Mouse (Mus musculus) cortical plate, adult 2 months (tissue): ENCODE results near the gene Mettl22. TPM values are rescaled to one million over a fixed set of nuclear protein-coding genes. Genes with fewer than 3 reads are reported as not detected.
A peak's percentile ranks its signal among the peaks of the same experiment; 100 is the strongest.

ENCODE experiments used
- H3K27ac ChIP-seq: fragments of 200-500 bp; 2 replicates; pipeline ENCODE4 v1.5.1; 2012; ENCODE audit warnings: low read length, control low read depth, inconsistent platforms; ENCODE audit not compliant: insufficient read depth
- H3K4me1 ChIP-seq: fragments of 200-500 bp; 2 replicates; pipeline ENCODE4 v1.6.1; 2011; ENCODE audit warnings: low read length; ENCODE audit not compliant: control insufficient read depth, insufficient read depth
- H3K4me3 ChIP-seq: fragments of 200-500 bp; 2 replicates; pipeline ENCODE4 v1.5.1; 2011; ENCODE audit warnings: mild to moderate bottlenecking, low read length, control low read depth; ENCODE audit not compliant: insufficient read depth
- CTCF ChIP-seq: fragments of 200-500 bp; IDR thresholded peaks from 2 replicates; pipeline ENCODE4 v1.5.1; 2011; ENCODE audit warnings: mild to moderate bottlenecking, control low read depth, low read length; ENCODE audit not compliant: insufficient read depth; ENCODE audit errors: extremely low read depth
- POLR2A ChIP-seq: fragments of 200-500 bp; IDR thresholded peaks from 2 replicates; pipeline ENCODE4 v1.6.1; 2011; ENCODE audit warnings: mild to moderate bottlenecking, low read length, control low read depth; ENCODE audit not compliant: insufficient read depth; ENCODE audit errors: extremely low read depth
- polyA plus RNA-seq: library from polyadenylated mRNA; depleted of rRNA; stranded (reverse); fragments of >200 nt; gene quantifications from 2 replicates; pipeline ENCODE4 v1.2.3, GENCODE M21; 2012

Mettl22 gene
- polyA plus RNA-seq, 1 experiment, result 69.3 TPM

DNA sequence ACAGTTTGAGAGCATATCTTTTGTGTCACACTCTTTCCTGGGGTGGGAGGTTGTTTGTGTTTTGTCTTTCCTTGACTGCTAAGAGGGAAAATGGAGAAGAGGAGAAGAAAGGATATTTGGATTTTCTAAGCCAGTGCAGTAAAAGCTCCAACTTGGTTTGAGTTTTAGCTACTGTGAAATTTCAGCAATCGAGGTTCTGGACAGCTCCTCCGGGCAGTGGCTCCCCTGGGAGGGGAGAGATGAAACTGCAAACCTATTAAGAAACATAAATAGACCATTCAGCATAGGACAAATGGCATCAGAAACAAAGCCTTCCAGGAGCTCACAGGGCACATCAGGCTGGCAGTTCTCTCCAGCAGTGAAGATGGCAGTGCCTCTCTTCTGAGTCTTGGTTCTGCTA lies 33.7 kb downstream of the Mettl22 start:
- H3K4me1 ChIP-seq, result no peaks in the 10 kb centered on the region
- TF ChIP-seq CTCF (no peak), POLR2A (no peak)
- H3K27ac ChIP-seq, result no peak overlapping the region
- H3K4me3 ChIP-seq, result no peak overlapping the region

DNA sequence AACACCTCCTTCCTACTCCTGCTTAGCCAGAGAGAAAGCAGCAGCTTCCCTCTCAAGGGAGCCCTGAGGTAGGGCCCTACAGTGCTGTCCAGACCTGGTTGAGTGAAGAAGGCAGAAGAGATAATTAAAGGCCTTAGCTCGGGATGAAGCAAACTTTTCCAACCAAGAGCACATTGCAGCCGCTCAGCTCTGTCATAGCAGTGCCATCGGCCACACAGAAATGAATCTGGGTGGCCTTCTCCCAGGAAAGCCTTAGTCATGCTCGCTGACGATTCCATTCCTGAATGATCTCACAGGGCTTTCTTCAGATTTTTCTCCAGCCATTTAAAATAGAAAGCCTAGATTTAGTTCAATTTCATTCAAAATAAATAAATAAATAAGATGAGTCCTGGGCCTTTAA lies 39.3 kb downstream of the Mettl22 start:
- H3K27ac ChIP-seq, result no peak overlapping the region
- TF ChIP-seq POLR2A (no peak), CTCF (no peak)
- 0 out of 2 replicates have a peak, but pooled peaks cover 2% of the 10 kb centered on the region for H3K4me1 ChIP-seq
- no peak overlapping the region for H3K4me3 ChIP-seq

- Histone ChIP-seq H3K4me3 (peak overlapping the region; percentile 52), H3K27ac (no peak overlapping the region), H3K4me1 (peaks cover 3% of the 10 kb centered on the region; the same call in 1 of the 2 replicates)
- TF ChIP-seq CTCF (no peak), POLR2A (no peak)
These were observed 42.2 kb downstream of the Mettl22 start for GRCm38 (mm10) chr16:8512830-8513229.

GRCm38 (mm10) chr16:8513236-8513906 lies 42.8 kb downstream of the Mettl22 start, which contains the start of gene Abat:
Gene Abat, plus strand, starts transcription at chr16:8513429.
- no peak for TF ChIP-seq CTCF
- peak; percentile 91 for TF ChIP-seq POLR2A
- Histone ChIP-seq H3K27ac (no peak within 1 kb of the TSS), H3K4me1 (peaks cover 3% of the 10 kb centered on the region; the same call in 1 of the 2 replicates), H3K4me3 (peak within 1 kb of the TSS; percentile 52)

DNA sequence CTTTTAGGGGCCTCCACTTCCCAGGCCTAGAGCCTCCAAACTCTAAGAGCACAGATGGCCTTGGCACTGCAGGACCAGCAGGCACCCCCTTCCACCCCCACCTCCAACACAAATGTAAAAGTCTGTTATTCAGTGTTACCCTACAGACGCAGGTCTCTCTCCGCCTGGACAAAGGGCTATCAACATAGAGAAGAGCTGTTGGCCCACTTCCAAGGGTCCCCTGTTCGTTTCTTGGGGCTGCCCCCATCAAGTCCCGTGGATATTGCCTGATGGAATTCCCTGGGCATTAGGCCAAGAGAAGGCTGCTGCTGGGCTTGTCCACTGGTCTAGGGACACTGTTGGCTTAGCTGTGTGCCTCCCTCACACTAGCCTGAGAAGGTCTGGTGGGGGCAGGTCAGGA lies 43.6 kb downstream of the Mettl22 start:
- Histone ChIP-seq H3K4me3 (peak overlapping the region; percentile 52), H3K27ac (no peak overlapping the region), H3K4me1 (peaks cover 3% of the 10 kb centered on the region; the same call in 1 of the 2 replicates)
- TF ChIP-seq CTCF (no peak), POLR2A (no peak)

GRCm38 (mm10) chr16:8520525-8520924 lies 49.9 kb downstream of the Mettl22 start:
- Histone ChIP-seq H3K4me3 (no peak overlapping the region), H3K27ac (no peak overlapping the region), H3K4me1 (peaks cover 3% of the 10 kb centered on the region; the same call in 1 of the 2 replicates)
- TF ChIP-seq POLR2A (no peak), CTCF (no peak)

GRCm38 (mm10) chr16:8521322-8521721 lies 50.7 kb downstream of the Mettl22 start:
- Histone ChIP-seq H3K27ac (no peak overlapping the region), H3K4me1 (peaks cover 3% of the 10 kb centered on the region; the same call in 1 of the 2 replicates), H3K4me3 (no peak overlapping the region)
- TF ChIP-seq CTCF (no peak), POLR2A (no peak)

GRCm38 (mm10) chr16:8523480-8524144 lies 53.0 kb downstream of the Mettl22 start:
- H3K4me1 ChIP-seq, result peaks cover 2% of the 10 kb centered on the region; the same call in 1 of the 2 replicates
- no peak for TF ChIP-seq POLR2A
- TF ChIP-seq CTCF, result no peak
- H3K4me3 ChIP-seq, result no peak overlapping the region
- H3K27ac ChIP-seq, result no peak overlapping the region

GRCm38 (mm10) chr16:8524163-8524847 lies 53.7 kb downstream of the Mettl22 start:
- Histone ChIP-seq H3K27ac (no peak overlapping the region), H3K4me3 (no peak overlapping the region), H3K4me1 (peaks cover 2% of the 10 kb centered on the region; the same call in 1 of the 2 replicates)
- no peak for TF ChIP-seq CTCF
- TF ChIP-seq POLR2A, result no peak

- no peak overlapping the region for H3K27ac ChIP-seq
- H3K4me1 ChIP-seq, result peaks cover 4% of the 10 kb centered on the region; the same call in 1 of the 2 replicates
- TF ChIP-seq POLR2A (no peak), CTCF (no peak)
- no peak overlapping the region for H3K4me3 ChIP-seq
These were observed 54.7 kb downstream of the Mettl22 start for GRCm38 (mm10) chr16:8525293-8525692.
